Mouse (Mus musculus) colon, adult 2 months (tissue): ENCODE data around the gene Il3ra. TPM values are rescaled to one million over a fixed set of nuclear protein-coding genes. Genes with fewer than 3 reads are reported as not detected.

ENCODE experiments used
- polyA plus RNA-seq: library from polyadenylated mRNA; depleted of rRNA; stranded (reverse); fragments of >200 nt; gene quantifications from 2 replicates; pipeline ENCODE4 v1.2.3, GENCODE M21; 2012; rRNA removed

Gene Il3ra
- polyA plus RNA-seq: 23.9 and 39.4 TPM in 2 replicates

GRCm38 (mm10) chr14:14345948-14346812 lies at the start of gene Il3ra:
Il3ra (plus strand) TSS chr14:14346275.

GRCm38 (mm10) chr14:14322528-14322927 lies 23.5 kb upstream of the Il3ra start, which contains the start of gene Olfr31:
Olfr31 (plus strand) TSS chr14:14322828.

GRCm38 (mm10) chr14:14400998-14401397 lies 54.9 kb downstream of the Il3ra start, which contains the start of gene Olfr721-ps1:
Olfr721-ps1 (plus strand) TSS chr14:14401298.

Other genes starting within 250 kb of the Il3ra start
- gene Psmd6, start 225.3 kb upstream of the Il3ra start, polyA plus RNA-seq: 14.0 and 22.2 TPM in 2 replicates
- not detected in 2 replicates for gene Olfr720, start 159.4 kb upstream of the Il3ra start, polyA plus RNA-seq
- gene Olfr31, start 23.4 kb upstream of the Il3ra start, polyA plus RNA-seq: not detected in 2 replicates
- gene Olfr721-ps1, start 55.0 kb downstream of the Il3ra start, polyA plus RNA-seq: not detected in 2 replicates